Mouse (Mus musculus) frontal cortex, postnatal 25 days (tissue): Measurements from ENCODE around the gene Med11.
"Not testable (repeated sequence)": the region's sequence is repeated elsewhere in the genome, so short reads cannot be mapped to it uniquely, and the experiment has no call there.

Experiments used
- DNase-seq, 2 experiments: peaks; one replicate each; pipeline ENCODE4 v3.0.0; 2022; ENCODE audit warnings: low spot score in 2 of 2

Med11 gene

DNA sequence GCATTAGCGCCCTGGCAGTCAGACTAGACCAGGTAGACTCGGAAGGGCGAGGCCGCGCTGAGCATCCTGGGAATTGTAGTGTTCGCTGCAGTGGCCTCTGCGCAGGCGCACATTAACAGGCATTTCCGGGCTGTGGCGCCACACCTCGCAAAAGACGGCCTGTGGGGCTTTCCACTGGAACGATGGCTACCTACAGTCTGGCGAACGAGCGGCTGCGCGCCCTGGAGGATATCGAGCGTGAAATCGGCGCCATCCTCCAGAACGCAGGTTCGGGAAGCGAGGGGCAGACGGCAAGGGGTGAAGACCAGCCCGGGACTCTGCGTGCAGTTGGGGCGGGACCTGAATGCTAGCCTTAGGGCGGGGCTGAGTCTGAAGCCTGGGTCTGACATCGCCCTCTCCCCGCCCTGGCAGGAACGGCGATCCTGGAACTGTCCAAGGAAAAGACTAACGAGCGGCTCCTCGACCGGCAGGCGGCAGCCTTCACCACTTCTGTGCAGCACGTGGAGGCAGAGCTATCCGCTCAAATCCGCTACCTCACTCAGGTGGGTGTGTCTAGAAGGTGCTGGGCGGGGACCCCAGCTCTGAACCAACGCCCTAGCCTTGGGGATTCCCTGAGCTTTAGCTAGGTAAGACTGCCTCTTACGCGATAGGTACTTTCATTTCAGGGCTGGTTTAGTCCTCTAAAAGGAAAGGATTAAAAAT is at the start of gene Med11:
TSS of gene Med11 (plus strand) at position 123 of the 702 bp plus-strand sequence.
- peak; percentile 88 to 90 for DNase-seq

GRCm38 (mm10) chr11:70403598-70403997 is 48.1 kb upstream of the Med11 start:
- no peak for DNase-seq

DNA sequence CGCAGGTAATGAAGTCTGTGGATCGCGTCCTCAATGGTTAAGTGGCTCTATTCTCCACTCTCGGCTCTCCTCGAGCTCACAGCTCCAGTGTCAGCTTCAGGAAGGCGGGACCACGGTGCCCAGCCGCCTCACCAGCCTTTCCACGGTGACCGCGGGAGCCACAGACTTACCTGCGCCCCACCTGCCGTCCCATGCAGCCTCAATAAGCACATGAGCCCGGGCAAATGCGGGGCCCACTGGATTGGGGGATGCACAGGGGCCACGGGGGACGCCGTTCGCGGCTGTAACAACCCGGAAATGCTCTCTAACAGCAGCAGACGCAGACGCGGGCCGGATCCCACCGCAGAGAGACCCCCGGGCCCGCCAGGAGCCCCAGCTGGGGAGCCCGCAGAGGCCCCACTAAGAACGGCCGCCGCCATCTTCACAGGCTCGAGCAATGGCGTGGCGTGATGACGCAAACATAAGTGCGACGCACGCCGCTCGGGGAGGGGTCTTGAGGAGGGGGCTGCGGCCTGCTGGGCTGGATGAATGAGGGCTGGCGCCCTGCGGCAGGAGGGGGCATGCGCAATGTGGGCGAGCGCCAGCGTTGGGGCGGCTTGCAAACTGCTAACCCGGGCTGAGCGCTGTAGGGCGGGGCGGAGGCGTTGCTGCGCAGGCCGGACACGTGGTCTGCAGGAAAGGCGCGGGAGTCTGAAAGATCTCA is 42.0 kb upstream of the Med11 start, which contains the start of gene Pelp1:
TSS of gene Pelp1 (minus strand) at position 438 of the 703 bp plus-strand sequence.
- peak; percentile 81 to 87 for DNase-seq

DNA sequence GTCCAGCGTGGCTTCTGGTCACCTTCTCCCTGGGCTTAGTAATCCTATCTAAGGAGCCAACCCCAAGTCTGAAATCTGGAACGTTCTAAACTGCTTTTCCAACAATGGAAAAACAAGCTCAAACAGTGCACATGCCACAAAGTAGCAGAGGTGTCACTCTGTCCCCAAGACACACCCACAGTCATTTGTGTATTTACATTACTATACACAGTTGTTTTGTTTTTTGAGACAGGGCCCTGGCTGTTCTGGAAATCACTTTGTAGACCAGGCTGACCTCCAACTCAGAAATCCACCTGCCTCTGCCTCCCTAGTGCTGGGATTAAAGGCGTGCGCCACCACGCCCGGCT is 41.4 kb upstream of the Med11 start:
- no peak for DNase-seq

- no peak for DNase-seq
Observed at GRCm38 (mm10) chr11:70412591-70412990, 39.1 kb upstream of the Med11 start.

- DNase-seq: peak; percentile 49 to 68
Observed at GRCm38 (mm10) chr11:70413961-70414360, 37.8 kb upstream of the Med11 start.

DNA sequence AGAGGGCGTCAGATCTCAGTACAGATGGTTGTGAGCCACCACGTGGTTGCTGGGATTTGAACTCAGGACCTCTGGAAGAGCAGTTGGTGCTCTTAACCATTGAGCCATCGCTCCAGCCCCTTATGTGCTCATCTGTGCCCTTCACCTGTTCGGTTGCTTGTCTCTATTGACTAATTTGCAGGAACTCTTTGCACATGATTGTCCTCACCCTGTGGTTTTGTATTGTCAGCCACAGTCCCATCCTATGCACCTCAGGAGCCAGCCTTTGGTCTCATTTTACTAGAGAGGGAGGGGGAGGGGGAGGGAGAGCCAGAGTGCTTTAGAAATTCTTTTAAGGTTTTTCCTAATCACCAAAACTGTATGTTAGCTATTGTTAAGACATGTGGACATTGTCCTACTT is 33.5 kb upstream of the Med11 start:
- no peak for DNase-seq

DNA sequence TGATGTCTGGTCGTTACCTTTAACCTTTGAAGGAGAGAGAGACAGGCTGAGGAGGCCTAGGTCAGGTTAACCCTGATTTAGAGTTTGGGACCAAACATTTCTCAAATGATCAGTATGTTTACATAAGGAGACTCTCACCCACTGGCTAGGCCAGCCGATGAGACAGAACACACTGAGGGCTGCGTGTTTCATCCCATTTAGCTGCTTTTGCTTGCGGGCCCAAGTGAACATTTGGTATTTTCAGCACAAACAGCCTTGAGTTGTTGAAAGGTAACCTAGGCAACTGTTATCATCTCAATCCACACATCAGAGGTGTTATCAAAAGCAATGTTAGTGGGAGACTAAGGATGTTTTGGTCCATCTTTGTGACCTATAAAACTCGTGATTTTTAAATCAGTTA is 32.2 kb upstream of the Med11 start:
- no peak for DNase-seq

DNA sequence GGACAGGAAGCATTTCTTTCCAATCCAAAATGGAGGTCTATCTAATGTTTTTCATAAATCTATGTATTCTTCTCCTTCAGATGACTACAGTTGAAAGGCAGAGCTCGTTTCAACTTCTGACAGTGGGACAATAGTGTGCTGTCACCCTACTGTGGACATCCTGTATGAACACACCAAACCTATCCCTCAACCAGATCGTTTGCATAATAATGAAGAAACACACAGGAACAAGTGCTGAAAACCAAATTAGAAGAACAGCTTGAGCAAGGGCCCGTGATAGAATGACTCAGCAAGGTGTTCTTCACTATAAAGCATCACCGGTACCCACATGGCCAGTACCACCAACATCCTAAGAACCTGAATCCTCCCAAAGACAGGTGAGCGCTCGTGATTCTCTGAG is 25.1 kb upstream of the Med11 start:
- DNase-seq: not testable (repeated sequence)

DNA sequence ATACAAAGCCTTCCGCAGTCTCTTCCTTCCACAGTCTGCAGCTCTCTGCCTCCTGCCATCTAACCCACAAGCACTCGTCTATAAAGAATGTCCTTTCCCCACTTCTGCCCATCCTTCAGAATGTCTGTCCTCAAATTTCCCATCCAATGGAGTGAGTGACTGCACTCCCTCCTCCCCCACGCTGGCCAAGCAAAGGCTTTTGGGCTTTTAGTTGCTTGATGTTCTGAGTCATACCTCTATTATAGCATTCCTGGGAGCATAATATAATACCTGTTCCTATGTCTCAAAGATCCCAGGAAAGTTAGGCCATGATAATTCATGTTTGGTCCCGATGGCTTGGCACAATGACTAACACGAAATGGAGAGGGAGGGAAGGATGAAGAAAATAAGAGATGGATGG is 20.1 kb upstream of the Med11 start:
- DNase-seq: no peak

DNA sequence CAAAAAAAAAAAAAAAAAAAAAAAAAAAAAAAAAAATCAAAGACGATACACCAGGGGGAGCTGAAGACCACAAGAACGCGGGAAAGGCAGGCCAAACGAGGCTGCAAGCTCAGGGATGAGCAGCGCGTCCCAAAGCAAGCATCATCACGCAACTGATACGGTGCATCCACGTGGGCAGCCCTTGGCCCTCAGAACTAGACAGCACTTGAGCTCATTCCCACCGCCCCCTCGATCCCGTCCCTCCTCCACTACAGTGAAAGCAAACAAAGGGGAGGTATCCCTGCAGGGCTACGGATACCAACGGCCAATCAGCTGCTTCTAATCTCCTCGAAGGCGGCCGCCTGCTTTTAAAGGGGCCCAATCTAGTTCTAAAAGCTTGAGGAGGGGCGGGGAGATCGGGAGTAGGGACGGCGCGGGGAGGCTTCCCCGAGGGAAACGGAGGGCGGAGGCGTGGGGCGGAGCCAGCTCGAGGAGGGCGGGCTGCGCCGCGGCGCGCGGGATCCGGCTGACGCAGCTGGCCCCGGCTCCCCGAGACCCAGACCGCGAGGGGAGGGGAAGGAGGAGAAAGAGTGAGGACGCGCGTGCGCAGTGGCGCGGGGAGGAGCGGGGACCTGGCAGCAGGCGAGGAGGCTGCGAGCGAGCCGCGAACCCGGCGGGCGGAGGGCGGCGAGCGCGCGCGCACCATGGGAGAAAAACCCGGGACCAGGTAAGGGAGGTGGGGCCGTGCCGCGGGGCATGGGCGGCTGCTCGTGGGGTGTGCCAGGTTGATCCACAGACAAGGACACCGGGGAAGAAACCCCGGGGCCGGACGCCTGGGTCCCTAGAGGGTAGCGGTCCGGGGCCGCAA is 19.4 kb upstream of the Med11 start, which contains the start of gene Arrb2:
TSS of gene Arrb2 (plus strand) at position 588 of the 847 bp plus-strand sequence.
- DNase-seq: peak; percentile 94 to 95

GRCm38 (mm10) chr11:70432895-70433568 is 18.7 kb upstream of the Med11 start:
- DNase-seq: no peak

DNA sequence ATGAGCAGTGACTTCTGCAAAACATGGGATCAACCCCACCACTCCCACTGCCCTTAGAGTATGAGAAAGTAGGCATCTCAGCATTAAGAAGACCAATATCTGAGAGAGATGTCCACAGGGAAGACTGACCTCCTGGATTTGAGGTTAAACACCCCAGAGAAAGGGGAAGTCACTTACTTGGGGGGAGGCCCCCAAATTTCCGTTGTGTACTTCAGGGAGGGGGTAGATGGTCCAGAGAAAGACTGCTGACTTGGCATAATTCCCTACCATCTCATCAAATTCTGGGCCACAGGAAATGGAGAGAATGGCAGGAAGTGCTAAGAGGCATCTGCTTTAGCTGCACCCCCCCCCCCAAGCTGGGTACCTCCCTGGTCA is 18.2 kb upstream of the Med11 start:
- no peak for DNase-seq

GRCm38 (mm10) chr11:70433951-70434350 is 17.8 kb upstream of the Med11 start:
- no peak for DNase-seq

DNA sequence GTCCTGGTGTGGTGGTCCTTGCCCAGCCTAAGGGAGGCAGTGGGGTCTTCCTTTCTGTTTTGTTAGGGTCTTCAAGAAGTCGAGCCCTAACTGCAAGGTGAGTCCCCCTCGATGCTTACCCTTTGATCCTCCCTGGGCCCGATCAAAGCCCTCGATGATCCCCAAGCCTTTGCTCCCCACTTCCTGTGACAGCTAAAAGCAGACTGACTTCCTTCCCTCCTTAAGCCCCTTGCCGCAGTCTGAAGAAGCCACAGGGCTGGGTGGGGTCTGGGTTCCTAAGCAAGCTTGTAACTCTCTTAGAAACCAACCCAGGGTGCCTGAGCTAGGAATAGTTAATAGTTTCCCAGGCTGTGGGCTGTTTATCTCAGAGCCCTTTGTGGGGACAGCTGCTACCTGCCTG is 16.2 kb upstream of the Med11 start:
- DNase-seq: no peak

DNA sequence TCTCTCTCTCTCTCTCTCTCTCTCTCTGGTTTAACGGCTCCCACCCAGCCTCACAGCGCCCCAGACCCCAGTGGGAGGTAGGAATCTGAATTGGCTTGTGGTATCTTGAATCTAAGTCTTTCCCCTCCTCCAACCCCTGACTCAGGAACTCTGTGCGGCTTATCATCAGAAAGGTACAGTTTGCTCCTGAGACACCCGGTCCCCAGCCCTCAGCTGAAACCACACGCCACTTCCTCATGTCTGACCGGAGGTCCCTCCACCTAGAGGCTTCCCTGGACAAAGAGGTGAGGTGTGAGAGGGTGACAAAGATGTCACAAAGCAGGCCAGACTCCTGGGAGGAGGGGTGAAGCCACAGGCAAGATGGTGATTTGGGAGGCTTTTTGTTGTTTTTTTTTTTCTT is 14.3 kb upstream of the Med11 start:
- DNase-seq: no peak

DNA sequence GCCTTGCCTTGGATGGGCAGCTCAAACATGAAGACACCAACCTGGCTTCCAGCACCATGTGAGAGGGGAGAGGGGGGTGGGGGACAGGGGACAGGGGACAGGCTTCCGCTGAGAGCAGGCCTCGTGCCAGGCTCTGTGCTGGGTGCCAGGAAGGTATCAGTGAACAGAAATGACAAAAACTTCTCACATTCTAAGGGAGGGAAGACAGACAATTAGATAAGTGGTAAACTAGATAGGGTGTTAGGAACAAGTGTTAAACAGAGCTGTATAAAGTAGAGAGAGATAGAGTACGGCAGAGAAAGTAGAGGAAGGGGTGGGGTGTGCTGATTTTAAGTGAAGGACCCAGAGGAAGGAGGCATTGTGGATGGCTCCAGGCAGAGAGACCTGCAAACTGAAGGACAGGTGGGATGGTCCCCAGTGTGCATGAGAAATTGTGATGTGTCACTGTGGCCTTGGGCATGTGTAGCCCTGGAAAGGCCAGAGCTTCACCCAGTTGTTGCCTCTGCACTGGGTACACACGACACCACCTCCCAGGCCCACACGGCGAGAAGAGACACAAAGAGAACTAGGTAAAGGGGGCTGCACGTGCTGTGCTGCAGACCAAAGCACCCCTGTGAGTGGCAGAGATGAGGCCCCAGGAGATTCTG is 12.9 kb upstream of the Med11 start:
- DNase-seq: no peak

- DNase-seq: no peak
Observed at GRCm38 (mm10) chr11:70440637-70441036, 11.1 kb upstream of the Med11 start.

DNA sequence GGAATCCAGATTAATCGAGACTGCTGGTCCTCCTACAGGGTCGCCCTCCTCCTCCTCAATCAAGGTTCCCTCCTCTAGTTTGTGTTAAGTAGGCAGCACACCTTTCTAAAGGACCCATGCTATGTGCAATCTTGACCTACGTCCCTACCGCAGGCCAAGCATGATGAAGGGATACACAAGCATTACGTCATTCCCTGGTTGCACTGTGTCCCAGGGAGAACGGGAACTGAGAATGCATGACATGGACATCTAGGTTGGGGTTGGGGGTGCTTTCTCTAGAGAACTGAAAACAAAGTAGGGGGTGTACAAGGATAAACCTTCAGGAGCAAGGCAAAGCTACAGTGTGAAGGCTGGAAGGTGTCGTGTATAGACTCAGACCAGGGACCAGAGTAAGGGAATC is 9.8 kb upstream of the Med11 start:
- DNase-seq: no peak

- no peak for DNase-seq
Observed at GRCm38 (mm10) chr11:70443964-70444363, 7.8 kb upstream of the Med11 start.

GRCm38 (mm10) chr11:70444667-70445066 is 7.1 kb upstream of the Med11 start:
- DNase-seq: no peak
